Mouse (Mus musculus) kidney, adult 2 months (tissue): ENCODE measurements around the gene Cd200r4. TPM values are rescaled to one million over a fixed set of nuclear protein-coding genes. Genes with fewer than 3 reads are reported as not detected.
A peak's percentile ranks its signal among the peaks of the same experiment; 100 is the strongest.

Experiments
- DNase-seq: peaks from one replicate; pipeline ENCODE4 v3.0.0; 2021
- H3K27ac ChIP-seq: fragments of 200-500 bp; 2 replicates; pipeline ENCODE4 v1.5.1; 2012; ENCODE audit warnings: low read depth, low read length, control low read depth, inconsistent platforms; ENCODE audit not compliant: insufficient read depth
- H3K27me3 ChIP-seq: fragments of 200-500 bp; replicated peaks from 2 replicates; pipeline ENCODE4 v1.6.1; 2012; ENCODE audit warnings: mild to moderate bottlenecking, moderate library complexity, low read length, inconsistent platforms; ENCODE audit not compliant: control insufficient read depth, insufficient read depth
- H3K36me3 ChIP-seq: fragments of 200-500 bp; 2 replicates; pipeline ENCODE4 v1.6.1; 2012; ENCODE audit warnings: mild to moderate bottlenecking, moderate library complexity, low read length, inconsistent platforms; ENCODE audit not compliant: control insufficient read depth, insufficient read depth
- H3K4me1 ChIP-seq: fragments of 200-500 bp; 2 replicates; pipeline ENCODE4 v1.6.1; 2011; ENCODE audit warnings: low read length; ENCODE audit not compliant: control insufficient read depth, insufficient read depth
- H3K4me3 ChIP-seq: fragments of 200-500 bp; 2 replicates; pipeline ENCODE4 v1.5.1; 2011; ENCODE audit warnings: mild to moderate bottlenecking, low read depth, low read length, control low read depth; ENCODE audit not compliant: insufficient read depth
- CTCF ChIP-seq: fragments of 200-500 bp; conservative IDR thresholded peaks from 2 replicates; pipeline ENCODE4 v1.5.1; 2011; ENCODE audit warnings: low read depth, mild to moderate bottlenecking, control low read depth, low read length, moderate library complexity, mixed read lengths; ENCODE audit not compliant: insufficient read depth, insufficient read length
- POLR2A ChIP-seq: fragments of 200-500 bp; IDR thresholded peaks from one replicate; pipeline ENCODE4 v1.6.1; 2011; ENCODE audit warnings: low read depth, low read length, control low read depth
- WGBS: fragments of 180-500 bp; shearing (Covaris S2); methylation state at CpG from one replicate; pipeline ENCODE4 v1.1.7; 2018; 5-methylcytosine and 5-hydroxymethylcytosine counted together
- polyA plus RNA-seq: library from polyadenylated mRNA; depleted of rRNA; stranded (reverse); fragments of >200 nt; gene quantifications from 2 replicates; pipeline ENCODE4 v1.2.3, GENCODE M21; 2012

Cd200r4 gene
- polyA plus RNA-seq, 1 experiment, result 0.06 TPM

GRCm38 (mm10) chr16:44773673-44774072 is 37.9 kb upstream of the Cd200r4 start:
- H3K4me1 ChIP-seq, result no peaks in the 10 kb centered on the region

GRCm38 (mm10) chr16:44774201-44774600 is 37.3 kb upstream of the Cd200r4 start:
- Histone ChIP-seq H3K27me3 (no peaks in the 10 kb centered on the region), H3K27ac (no peak overlapping the region), H3K4me3 (no peak overlapping the region), H3K36me3 (no peaks in the 10 kb centered on the region), H3K4me1 (no peaks in the 10 kb centered on the region)
- no peak for DNase-seq
- 78% methylated on average over 6 of the region's 6 CpGs for WGBS
- TF ChIP-seq POLR2A (no peak), CTCF (no peak)

More at GRCm38 (mm10) chr16:44773673-44774072, 37.9 kb upstream of the Cd200r4 start:
- 83% methylated on average over 3 of the region's 3 CpGs for WGBS
- Histone ChIP-seq H3K4me3 (no peak overlapping the region), H3K27me3 (no peaks in the 10 kb centered on the region), H3K27ac (no peak overlapping the region), H3K36me3 (no peaks in the 10 kb centered on the region)
- DNase-seq, result no peak
- no peak for TF ChIP-seq POLR2A
- TF ChIP-seq CTCF, result no peak

- H3K4me1 ChIP-seq, result no peaks in the 10 kb centered on the region
- WGBS, result 55% methylated on average over 17 of the region's 17 CpGs
- TF ChIP-seq CTCF, result no peak
- TF ChIP-seq POLR2A, result no peak
- peak overlapping the region; percentile 8; the same call in 1 of the 2 replicates for H3K4me3 ChIP-seq
- H3K27ac ChIP-seq, result no peak overlapping the region
- no peaks in the 10 kb centered on the region for H3K36me3 ChIP-seq
- peak; percentile 37 for DNase-seq
- H3K27me3 ChIP-seq, result no peaks in the 10 kb centered on the region
Measured at GRCm38 (mm10) chr16:44778538-44779147, 32.9 kb upstream of the Cd200r4 start.

GRCm38 (mm10) chr16:44779494-44779893 is 32.0 kb upstream of the Cd200r4 start:
- no peaks in the 10 kb centered on the region for H3K36me3 ChIP-seq
- no peak overlapping the region for H3K4me3 ChIP-seq
- no peaks in the 10 kb centered on the region for H3K4me1 ChIP-seq
- H3K27me3 ChIP-seq, result no peaks in the 10 kb centered on the region
- no peak for DNase-seq
- TF ChIP-seq CTCF (no peak), POLR2A (no peak)
- 86% methylated on average over 5 of the region's 5 CpGs for WGBS
- H3K27ac ChIP-seq, result no peak overlapping the region

GRCm38 (mm10) chr16:44780751-44781150 is 30.8 kb upstream of the Cd200r4 start:
- WGBS, result 74% methylated on average over 4 of the region's 4 CpGs
- H3K27me3 ChIP-seq, result no peaks in the 10 kb centered on the region
- H3K36me3 ChIP-seq, result no peaks in the 10 kb centered on the region
- no peak for DNase-seq
- no peak overlapping the region for H3K27ac ChIP-seq
- TF ChIP-seq CTCF (no peak), POLR2A (no peak)
- no peak overlapping the region for H3K4me3 ChIP-seq
- no peaks in the 10 kb centered on the region for H3K4me1 ChIP-seq

- WGBS, result 92% methylated on average over 1 of the region's 1 CpGs
- H3K4me1 ChIP-seq, result no peaks in the 10 kb centered on the region
- no peak overlapping the region for H3K4me3 ChIP-seq
- no peak overlapping the region for H3K27ac ChIP-seq
- TF ChIP-seq CTCF (no peak), POLR2A (no peak)
- H3K27me3 ChIP-seq, result no peaks in the 10 kb centered on the region
- no peak for DNase-seq
- no peaks in the 10 kb centered on the region for H3K36me3 ChIP-seq
Measured at GRCm38 (mm10) chr16:44786934-44787333, 24.6 kb upstream of the Cd200r4 start.

GRCm38 (mm10) chr16:44794416-44794815 is 17.1 kb upstream of the Cd200r4 start:
- Histone ChIP-seq H3K27ac (no peak overlapping the region), H3K27me3 (no peaks in the 10 kb centered on the region), H3K36me3 (no peaks in the 10 kb centered on the region), H3K4me3 (no peak overlapping the region), H3K4me1 (no peaks in the 10 kb centered on the region)
- TF ChIP-seq CTCF (no peak), POLR2A (no peak)
- DNase-seq, result no peak
